Mouse (Mus musculus): ENCODE data around the gene Ttyh2.

DNA sequence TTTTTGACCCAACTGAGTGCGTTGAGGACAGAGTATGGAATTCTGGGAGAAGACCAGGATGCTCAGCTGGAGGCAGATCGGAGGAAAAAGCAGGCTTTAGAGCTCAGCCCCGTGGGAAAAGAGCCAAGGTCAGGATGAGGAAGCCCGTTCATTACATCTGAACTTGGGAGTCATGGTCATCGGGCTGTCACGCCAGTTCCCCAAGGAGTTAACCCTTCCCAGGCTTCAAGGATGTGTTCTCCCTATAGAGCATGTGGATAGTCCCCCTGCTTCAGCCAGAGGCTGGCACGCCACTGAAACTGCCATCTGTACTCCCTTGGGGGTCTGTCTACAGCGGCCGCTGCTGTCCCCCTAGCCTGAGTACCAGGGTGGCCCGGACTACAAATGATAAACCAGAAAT is 5.1 kb downstream of the Ttyh2 start:
- TF ChIP-seq GATA1 (IDR thresholded peaks at IDR 0.05; ENCODE audit: borderline replicate concordance, low read length) (no peak), FLI1 (IDR thresholded peaks at IDR 0.05; ENCODE audit: low read length) (no peak)

All from megakaryocyte, embryonic 14.5 days (primary cell).